Mouse (Mus musculus) lung, postnatal 0 days (tissue): ENCODE measurements around the gene Dspp.

ENCODE experiments used
- CTCF ChIP-seq: IDR thresholded peaks from 2 replicates; pipeline ENCODE4 v1.5.1; 2016; ENCODE audit warnings: antibody characterized with exemption, mild to moderate bottlenecking
- EP300 ChIP-seq: IDR thresholded peaks from 2 replicates; pipeline ENCODE4 v1.6.1; 2016; ENCODE audit warnings: antibody characterized with exemption, mild to moderate bottlenecking, control low read depth

DNA sequence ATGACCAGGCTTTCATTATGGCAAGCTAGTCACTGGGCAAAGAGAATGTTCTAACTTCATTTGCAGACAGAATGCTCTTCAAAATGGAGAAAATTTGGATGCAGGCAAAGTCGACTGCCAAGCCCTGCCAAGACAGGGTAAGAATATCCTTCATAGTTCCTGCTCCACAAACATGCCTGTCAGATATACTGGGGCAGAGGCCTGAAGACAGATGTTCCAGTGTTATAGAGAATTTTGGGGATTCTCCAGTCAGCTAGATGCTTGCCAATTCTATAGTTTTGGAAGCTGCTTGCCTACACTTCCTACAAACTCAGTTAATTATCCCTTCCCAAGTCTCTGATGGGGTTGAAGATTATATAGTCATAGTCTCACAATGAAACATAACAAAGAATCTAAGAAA lies 13.2 kb downstream of the Dspp start:
- TF ChIP-seq CTCF (no peak), EP300 (no peak)
